Mouse (Mus musculus) urinary bladder, postnatal 4 days (tissue): ENCODE data around the gene Armh1.
"Not testable (repeated sequence)": the region's sequence is repeated elsewhere in the genome, so short reads cannot be mapped to it uniquely, and the experiment has no call there.

Source experiments
- DNase-seq, 2 experiments: peaks; one replicate each; pipeline ENCODE4 v3.0.0; 2021 to 2022; ENCODE audit warnings: low spot score in 2 of 2

Armh1 gene

GRCm38 (mm10) chr4:117267831-117268437 lies 16.0 kb upstream of the Armh1 start:
- DNase-seq, result no peak

- peak in 1 of 2 experiments; percentile 48 for DNase-seq
Measured at GRCm38 (mm10) chr4:117267284-117267683, 15.4 kb upstream of the Armh1 start.

GRCm38 (mm10) chr4:117262987-117263386 lies 11.1 kb upstream of the Armh1 start:
- no peak for DNase-seq

- DNase-seq, result no peak
Measured at GRCm38 (mm10) chr4:117262101-117262913, 10.4 kb upstream of the Armh1 start.

GRCm38 (mm10) chr4:117261222-117261621 lies 9.3 kb upstream of the Armh1 start:
- no peak for DNase-seq

- not testable (repeated sequence) for DNase-seq
Measured at GRCm38 (mm10) chr4:117259909-117260308, 8.0 kb upstream of the Armh1 start.

GRCm38 (mm10) chr4:117254672-117255071 lies 2.7 kb upstream of the Armh1 start:
- no peak for DNase-seq

- no peak for DNase-seq
Measured at GRCm38 (mm10) chr4:117254017-117254627, 2.2 kb upstream of the Armh1 start.

GRCm38 (mm10) chr4:117253218-117254016 lies 1.5 kb upstream of the Armh1 start:
- DNase-seq, result no peak

- no peak for DNase-seq
Measured at GRCm38 (mm10) chr4:117252755-117253154, 830 bp upstream of the Armh1 start.

- no peak for DNase-seq
Measured at GRCm38 (mm10) chr4:117252351-117252750, 426 bp upstream of the Armh1 start.

GRCm38 (mm10) chr4:117250982-117251381 lies 943 bp downstream of the Armh1 start:
- DNase-seq, result no peak

GRCm38 (mm10) chr4:117240867-117241266 lies 11.1 kb downstream of the Armh1 start:
- DNase-seq, result no peak

- DNase-seq, result no peak
Measured at GRCm38 (mm10) chr4:117239153-117239552, 12.8 kb downstream of the Armh1 start.

- no peak for DNase-seq
Measured at GRCm38 (mm10) chr4:117235822-117236221, 16.1 kb downstream of the Armh1 start.

GRCm38 (mm10) chr4:117234166-117234741 lies 17.7 kb downstream of the Armh1 start:
- no peak for DNase-seq

- DNase-seq, result no peak
Measured at GRCm38 (mm10) chr4:117231208-117231607, 20.7 kb downstream of the Armh1 start.

GRCm38 (mm10) chr4:117230331-117230730 lies 21.6 kb downstream of the Armh1 start:
- DNase-seq, result no peak

GRCm38 (mm10) chr4:117229590-117229989 lies 22.3 kb downstream of the Armh1 start:
- DNase-seq, result no peak

GRCm38 (mm10) chr4:117225250-117225649 lies 26.7 kb downstream of the Armh1 start:
- DNase-seq, result no peak

GRCm38 (mm10) chr4:117224122-117224521 lies 27.8 kb downstream of the Armh1 start:
- DNase-seq, result no peak

- DNase-seq, result no peak
Measured at GRCm38 (mm10) chr4:117223001-117223400, 28.9 kb downstream of the Armh1 start.
